Mouse (Mus musculus) left cerebral cortex, postnatal 14 days (tissue): ENCODE measurements around the gene Peli3. TPM values are rescaled to one million over a fixed set of nuclear protein-coding genes. Genes with fewer than 3 reads are reported as not detected.
A peak's percentile ranks its signal among the peaks of the same experiment; 100 is the strongest.

Experiments
- DNase-seq, 2 experiments: peaks; one replicate each; pipeline ENCODE4 v3.0.0; 2021 to 2022; ENCODE audit warnings: low spot score in 2 of 2, mixed read lengths in 1 of 2
- intact Hi-C: fragments of 180-260 bp; cut with DNase I; formaldehyde crosslinking; loops from one replicate; pipeline ENCODE4 v1.15.1; 2025
- total RNA-seq, 2 experiments: library from RNA; stranded (reverse); gene quantifications; 2 replicates each; pipeline ENCODE4 v1.2.3; 2021

The Peli3 gene
- total RNA-seq, 2 experiments from 2014 or later, result 15.9 to 17.2 TPM

DNA sequence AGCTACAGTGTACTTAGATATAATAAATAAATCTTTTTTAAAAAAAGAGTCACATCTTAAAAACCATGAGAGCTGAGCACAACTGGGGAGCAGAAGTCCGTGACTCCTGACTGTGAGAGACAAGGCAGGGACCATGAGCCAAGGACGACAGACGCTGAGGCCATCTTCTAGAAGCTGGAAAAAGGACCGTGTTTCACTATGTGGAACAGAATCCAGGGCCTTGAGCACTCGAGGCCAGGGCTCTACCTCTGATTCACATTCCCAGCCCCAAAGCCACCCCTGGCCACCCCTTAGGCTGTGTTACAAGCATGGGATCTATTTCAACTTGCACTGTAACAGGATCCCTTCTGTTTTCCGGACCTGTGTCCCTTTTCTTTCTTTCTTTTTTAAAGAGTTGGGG lies 23.3 kb downstream of the Peli3 start:
- intact Hi-C loops, result no loop called here

DNA sequence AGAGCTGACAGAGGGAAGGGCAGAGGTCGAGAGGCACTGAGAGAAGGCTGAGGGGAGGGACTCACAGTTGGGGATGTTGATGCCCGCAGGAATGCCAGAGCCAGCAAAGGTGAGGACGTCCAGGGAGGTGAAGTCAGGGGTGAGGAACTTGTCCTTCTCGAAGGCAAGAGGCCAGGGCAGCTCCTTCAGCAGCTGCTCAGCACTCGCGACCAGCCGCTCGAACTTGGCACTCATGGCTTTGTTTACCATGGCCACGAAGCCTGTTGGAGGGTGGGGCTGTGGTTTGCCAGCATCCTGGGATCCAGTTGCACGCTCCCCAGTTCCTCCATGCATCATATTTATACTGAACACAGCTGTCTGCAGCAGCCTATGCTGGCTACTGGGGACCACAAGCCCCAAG lies 26.1 kb downstream of the Peli3 start:
- DNase-seq, result no peak
- intact Hi-C loops, result no loop called here

More for the DNA sequence above, 23.3 kb downstream of the Peli3 start:
- no peak for DNase-seq

DNA sequence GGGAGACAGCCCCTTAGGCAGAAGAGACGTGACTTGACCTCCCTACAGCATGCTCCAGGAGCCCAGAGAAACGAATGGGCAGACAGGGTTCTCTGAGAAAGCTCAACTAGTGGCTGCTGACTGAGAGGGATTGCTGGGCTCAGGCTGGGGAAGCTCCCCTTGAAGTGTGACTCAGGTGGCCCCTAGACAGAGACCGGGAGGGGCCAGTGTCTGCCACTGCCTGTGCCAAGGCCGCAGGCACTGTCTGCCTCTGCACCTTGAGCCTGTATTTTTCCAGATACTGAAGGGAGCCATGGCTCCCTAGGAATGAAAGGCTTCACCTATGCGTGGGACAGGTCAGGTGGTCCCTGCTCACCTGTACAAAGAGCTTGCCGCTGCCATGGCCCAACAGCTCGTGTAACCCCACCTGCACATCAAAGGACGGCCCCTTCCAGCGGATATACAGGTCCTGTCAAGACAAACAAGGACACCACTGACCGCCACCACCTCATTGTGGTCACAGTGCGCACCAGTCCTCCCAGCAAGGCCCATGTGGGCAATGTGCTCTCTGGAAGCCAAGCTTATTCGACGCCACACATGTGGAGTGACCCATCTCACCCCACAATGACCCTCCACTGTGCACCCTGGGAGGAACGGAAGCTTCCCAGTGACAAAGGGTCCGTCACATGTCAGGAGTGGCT lies 26.9 kb downstream of the Peli3 start:
- no peak for DNase-seq
- intact Hi-C loops, result no loop called here

DNA sequence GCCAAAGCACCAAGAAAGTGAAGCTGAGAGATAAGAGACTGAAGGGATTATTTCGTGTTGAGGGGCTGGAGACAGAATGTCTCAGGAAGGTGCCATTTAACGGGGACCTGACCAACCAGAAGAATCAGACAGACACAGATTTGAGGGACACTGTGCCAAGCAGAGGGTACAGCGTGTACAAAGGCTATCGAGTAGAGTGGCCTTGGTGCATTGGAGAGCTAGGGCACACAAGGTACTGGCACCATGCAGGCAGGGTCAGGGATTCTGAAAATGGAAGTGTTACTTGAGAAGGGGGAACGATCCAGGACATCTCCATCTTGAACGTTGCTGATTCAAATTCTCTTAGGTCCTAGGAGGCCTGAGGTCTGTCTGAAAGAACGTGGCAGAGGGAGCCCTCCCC lies 33.6 kb downstream of the Peli3 start:
- intact Hi-C loops, result loop anchor here (10.0 kb wide), 1 partner anchor 285 kb away; the partner anchor contains the start of gene Rce1
- DNase-seq, result no peak

DNA sequence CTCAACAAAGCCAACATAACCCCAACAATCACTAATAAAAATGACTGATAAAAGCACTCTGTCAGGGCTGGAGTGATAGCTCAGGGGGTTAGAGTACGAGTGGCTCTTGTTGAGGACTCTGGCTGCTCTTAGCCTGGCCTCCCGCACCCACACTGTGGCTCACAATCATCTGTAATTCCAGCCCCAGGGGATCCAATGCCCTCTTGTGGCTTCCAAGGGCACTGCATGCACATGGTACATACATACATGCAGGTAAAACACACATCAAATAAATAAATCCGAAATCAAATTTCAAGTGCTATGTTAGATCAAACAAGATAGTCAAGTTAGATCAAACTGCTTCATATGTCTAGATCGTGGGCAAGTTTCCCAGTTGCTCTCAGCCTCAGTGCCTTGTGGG lies 34.8 kb downstream of the Peli3 start:
- intact Hi-C loops, result loop anchor here (10.0 kb wide), 1 partner anchor 283 kb away; the partner anchor contains the start of gene Rce1
- peak; percentile 27 to 48 for DNase-seq

DNA sequence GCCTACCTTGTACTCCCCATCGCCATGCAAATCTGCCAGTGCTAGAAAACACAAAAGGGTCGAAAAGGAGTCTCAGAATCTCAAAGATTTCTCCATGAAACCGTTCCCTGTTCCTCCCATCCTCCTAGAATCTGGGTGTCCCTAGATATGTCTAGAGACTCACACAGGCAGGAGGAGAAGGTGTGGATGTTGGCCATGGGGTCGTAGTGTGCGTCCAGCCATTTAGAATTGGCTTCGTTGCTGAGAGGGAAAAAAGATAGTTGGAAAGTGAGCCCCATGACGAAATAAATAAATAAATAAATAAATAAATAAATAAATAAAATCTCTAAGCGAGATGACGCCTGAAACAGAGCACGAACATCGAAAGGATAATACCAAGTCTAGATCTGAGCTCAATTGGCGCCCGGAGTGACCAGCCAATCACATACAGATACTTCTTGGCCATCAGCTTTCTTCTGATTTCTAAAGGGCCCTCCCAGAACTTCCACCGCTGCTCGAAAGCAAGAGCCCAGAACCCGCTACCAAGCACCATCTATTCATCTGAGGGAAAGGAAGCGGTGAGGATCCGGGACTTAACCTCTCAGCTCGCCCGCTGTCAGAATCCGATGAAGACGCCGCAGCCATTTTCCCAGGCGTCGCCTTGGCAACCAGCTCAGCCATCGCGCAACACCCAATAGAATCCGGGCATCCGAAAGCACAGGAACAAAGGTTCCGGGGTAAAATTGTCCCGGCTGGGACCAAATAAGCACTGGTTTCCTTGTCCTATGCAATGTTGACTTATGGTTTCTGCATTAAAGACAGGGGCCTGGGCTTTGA lies 36.7 kb downstream of the Peli3 start, which contains the start of gene Bbs1:
Bbs1 (minus strand) TSS at position 650 of the 816 bp plus-strand sequence.
- DNase-seq, result peak; percentile 84 to 88
- intact Hi-C loops, result loop anchor here (10.0 kb wide), 1 partner anchor 281 kb away; the partner anchor contains the start of gene Rce1

DNA sequence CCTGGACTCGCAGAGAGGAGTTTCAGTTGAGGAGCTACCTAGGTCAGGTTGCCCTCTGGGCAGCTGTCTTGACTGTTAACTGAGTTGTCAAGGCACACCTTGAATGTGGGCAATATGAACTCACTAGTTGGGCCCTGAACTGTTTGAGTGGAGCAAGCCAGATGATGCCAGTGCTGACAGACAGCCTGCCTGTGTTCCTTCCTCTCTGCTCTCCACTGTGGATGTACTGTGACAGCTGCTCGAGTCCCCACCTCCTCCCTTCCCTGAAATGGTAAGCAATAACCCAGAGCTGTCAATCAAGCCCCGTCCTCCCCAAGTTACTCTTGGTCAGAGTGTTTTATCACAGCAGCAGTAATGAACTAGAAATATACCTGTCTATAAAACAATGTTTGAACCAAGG lies 43.0 kb downstream of the Peli3 start:
- no peak for DNase-seq
- intact Hi-C loops, result loop anchor here (10.0 kb wide), 1 partner anchor 275 kb away; the partner anchor contains the start of gene Rce1

DNA sequence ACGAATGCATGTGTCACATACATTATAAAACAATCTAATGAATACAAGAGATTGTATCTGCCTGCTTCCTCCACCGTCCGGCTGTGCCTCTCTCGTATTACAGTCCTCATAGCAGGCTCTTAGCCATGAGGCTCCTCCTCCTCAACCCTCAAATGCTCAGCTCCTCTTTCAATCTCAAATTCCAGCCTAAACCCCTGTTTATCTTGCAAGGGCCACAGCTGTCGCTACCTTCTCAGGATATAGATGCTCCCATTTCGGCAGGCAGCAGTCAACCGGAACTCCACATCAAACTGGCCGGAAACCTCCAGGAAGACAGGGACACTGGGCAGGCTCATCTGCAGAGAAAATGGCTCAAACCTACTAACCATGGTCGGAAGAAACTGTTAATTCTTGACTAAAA lies 44.0 kb downstream of the Peli3 start:
- intact Hi-C loops, result no loop called here
- no peak for DNase-seq

DNA sequence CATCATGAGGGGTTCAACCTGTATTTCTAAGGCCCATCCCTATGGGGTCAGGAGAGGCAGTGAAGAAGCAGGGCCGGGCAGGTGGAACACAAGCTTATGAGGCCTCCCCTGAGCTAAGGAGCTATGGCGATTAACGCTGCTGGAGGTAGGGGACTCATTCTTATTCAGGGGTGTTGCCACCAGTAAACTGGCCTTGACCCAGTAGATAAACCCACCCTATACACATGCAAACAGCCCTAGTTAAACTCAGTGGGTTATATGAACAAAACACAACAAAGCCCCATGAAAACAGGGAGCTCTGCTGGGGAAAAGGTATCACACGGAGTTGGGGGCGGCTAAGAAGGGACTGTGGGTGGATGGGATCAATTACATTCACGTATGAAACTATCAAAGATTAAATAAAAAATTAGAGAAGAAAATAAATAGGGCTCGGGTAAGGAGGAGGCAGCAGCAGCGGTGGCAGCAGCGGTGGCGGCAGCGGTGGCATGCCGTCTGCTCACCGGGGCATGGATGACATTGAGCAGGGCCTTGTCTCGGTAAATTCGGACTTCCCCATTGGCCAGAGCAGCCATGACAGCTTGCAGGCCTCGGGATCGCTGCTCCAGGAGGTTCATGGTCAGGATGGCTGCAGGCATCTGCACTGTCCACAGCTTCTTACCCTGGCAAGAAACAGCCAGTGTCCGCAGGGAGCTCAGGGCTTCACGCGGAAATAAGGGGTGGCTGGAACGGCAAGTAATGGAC lies 46.0 kb downstream of the Peli3 start:
- no peak for DNase-seq
- intact Hi-C loops, result no loop called here

DNA sequence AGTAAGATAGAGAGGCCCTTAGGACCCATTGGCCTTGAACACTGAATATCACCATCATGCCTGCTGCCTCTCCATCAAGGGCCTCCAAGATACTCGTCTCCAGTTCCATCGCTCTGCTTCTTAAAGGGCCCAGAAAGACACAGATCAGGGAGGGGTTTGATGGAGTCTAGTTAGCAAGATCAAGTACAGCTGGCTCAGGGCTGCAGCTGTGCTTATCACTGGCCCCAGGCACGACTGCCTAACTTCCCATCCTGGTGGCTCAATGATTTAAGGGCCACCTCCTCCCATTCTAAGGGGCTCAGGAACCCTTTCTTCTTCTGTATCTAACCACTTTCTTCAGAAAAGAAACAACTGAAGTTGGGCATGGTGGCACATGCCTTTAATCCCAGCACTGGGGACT lies 51.1 kb downstream of the Peli3 start:
- no peak for DNase-seq
- intact Hi-C loops, result no loop called here

DNA sequence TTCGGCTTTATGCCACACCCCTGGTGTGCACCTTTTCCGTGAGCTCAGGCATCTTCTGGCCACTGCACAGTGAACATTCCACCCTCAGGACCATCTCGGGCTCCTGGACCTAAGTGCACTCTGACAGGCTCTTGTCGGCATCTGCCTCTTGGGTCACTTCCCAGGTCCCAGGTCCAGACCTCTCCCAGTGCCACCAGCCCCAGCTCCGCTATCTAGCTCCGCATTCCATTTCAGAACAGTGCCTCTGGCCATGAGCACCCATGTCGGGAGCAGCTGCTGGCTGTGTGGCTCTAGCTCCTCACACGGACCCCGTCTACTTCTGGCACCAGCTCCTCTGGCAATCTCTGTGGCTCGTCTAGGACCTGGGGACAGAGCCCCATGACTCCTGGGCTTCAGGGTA lies 53.1 kb downstream of the Peli3 start:
- intact Hi-C loops, result no loop called here
- DNase-seq, result no peak

DNA sequence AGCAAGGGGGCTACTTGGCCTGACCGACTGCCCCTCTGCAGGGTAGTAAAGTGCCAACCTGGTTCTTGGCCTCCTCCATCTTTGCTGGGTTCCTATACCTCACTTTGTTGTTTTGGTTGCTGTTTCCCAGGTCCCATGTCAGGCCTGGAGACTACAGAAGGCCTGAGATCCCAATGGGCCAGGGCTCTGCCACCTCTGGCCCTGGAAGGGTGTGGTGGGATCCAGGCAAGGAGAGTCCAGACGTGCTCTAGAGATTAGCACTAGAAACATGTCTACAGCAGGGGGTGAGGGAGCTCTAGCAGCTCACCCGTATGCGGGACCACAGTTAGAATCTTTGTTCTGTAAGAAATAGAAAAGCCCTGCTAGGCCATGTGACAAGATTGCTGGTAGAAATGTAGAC lies 59.0 kb downstream of the Peli3 start:
- no peak for DNase-seq
- intact Hi-C loops, result no loop called here

Other genes with a start within 250 kb of the Peli3 start
- gene Gm960, start 244.5 kb downstream of the Peli3 start, total RNA-seq, result 1 to 10 TPM; 1.8 to 2.1 TPM
- 100 to 1,000 TPM; 702 to 775 TPM for gene Sptbn2, start 232.0 kb downstream of the Peli3 start, total RNA-seq
- gene Rbm4b, start 186.6 kb downstream of the Peli3 start, total RNA-seq, result 10 to 100 TPM; 13.6 to 14.3 TPM
- 10 to 100 TPM; 63.5 to 65.8 TPM for gene Rbm4, start 149.2 kb downstream of the Peli3 start, total RNA-seq
- 10 to 100 TPM; 12.9 to 19.3 TPM for gene Gm21992, start 131.5 kb downstream of the Peli3 start, total RNA-seq
- gene Rbm14, start 131.5 kb downstream of the Peli3 start, total RNA-seq, result 10 to 100 TPM; 49.3 to 52.6 TPM
- gene Ccs, start 103.8 kb downstream of the Peli3 start, total RNA-seq, result 10 to 100 TPM; 33.5 to 33.7 TPM
- 1 to 10 TPM; 2.1 to 2.2 TPM for gene Ccdc87, start 103.8 kb downstream of the Peli3 start, total RNA-seq
- gene Ctsf, start 88.0 kb downstream of the Peli3 start, total RNA-seq, result 100 to 1,000 TPM; 115 to 120 TPM
- 1 to 10 TPM; 2.8 to 3.0 TPM for gene Actn3, start 65.2 kb downstream of the Peli3 start, total RNA-seq
- gene Zdhhc24, start 64.5 kb downstream of the Peli3 start, total RNA-seq, result 10 to 100 TPM; 27.7 to 29.0 TPM
- gene Bbs1, start 36.5 kb downstream of the Peli3 start, total RNA-seq, result 10 to 100 TPM; 46.5 to 47.2 TPM
- 10 to 100 TPM; 56.2 to 60.4 TPM for gene Dpp3, start 14.8 kb downstream of the Peli3 start, total RNA-seq
- 10 to 100 TPM; 60.2 to 61.9 TPM for gene Mrpl11, start 19.0 kb upstream of the Peli3 start, total RNA-seq
- 10 to 100 TPM; 10.7 to 11.3 TPM for gene Npas4, start 47.2 kb upstream of the Peli3 start, total RNA-seq
- gene Slc29a2, start 80.7 kb upstream of the Peli3 start, total RNA-seq, result 10 to 100 TPM; 17.2 to 21.6 TPM
- 100 to 1,000 TPM; 148 to 151 TPM for gene B4gat1, start 95.7 kb upstream of the Peli3 start, total RNA-seq
- 1 to 10 TPM; 4.8 to 6.2 TPM for gene AC124502.3, start 95.8 kb upstream of the Peli3 start, total RNA-seq
- gene Brms1, start 98.2 kb upstream of the Peli3 start, total RNA-seq, result 10 to 100 TPM; 14.7 to 15.1 TPM
- 10 to 100 TPM; 59.6 to 66.7 TPM for gene Rin1, start 107.4 kb upstream of the Peli3 start, total RNA-seq
- 1 to 10 TPM; 9.0 to 9.4 TPM for gene Cd248, start 125.0 kb upstream of the Peli3 start, total RNA-seq
- gene Tmem151a, start 142.4 kb upstream of the Peli3 start, total RNA-seq, result 100 to 1,000 TPM; 164 to 171 TPM
- gene Yif1a, start 145.4 kb upstream of the Peli3 start, total RNA-seq, result 10 to 100 TPM; 24.2 to 27.5 TPM
- gene Cnih2, start 155.4 kb upstream of the Peli3 start, total RNA-seq, result 100 to 1,000 TPM; 325 to 352 TPM
- gene Rab1b, start 163.9 kb upstream of the Peli3 start, total RNA-seq, result 100 to 1,000 TPM; 176 to 184 TPM
- gene Klc2, start 175.4 kb upstream of the Peli3 start, total RNA-seq, result 100 to 1,000 TPM; 220 to 226 TPM